In genomic region chr19:53529705-53530562, GRCm38 (mm10) we compare ENCODE assay signal across 7 mouse cellular contexts. TPM values are rescaled to one million over a fixed set of nuclear protein-coding genes. Genes with fewer than 3 reads are reported as not detected.
DNase-seq lines count a peak whose midpoint lies in the region; ATAC-seq and TF ChIP-seq lines count a peak whose summit lies in the region.

No protein-coding gene starts in this region.

- peak overlapping the region; percentile 81 to 88 for H3K4me3 ChIP-seq in ES-E14 (ENCODE audit: insufficient read depth in 1 of 2, low read depth in 1 of 2, low read length in 2 of 2, poor library complexity in 1 of 2, severe bottlenecking in 1 of 2)
- peak overlapping the region; percentile 56 for H3K4me3 ChIP-seq in forebrain, embryonic 14.5 days (ENCODE audit: low read depth, low read length)
- peak overlapping the region; percentile 67 for H3K4me3 ChIP-seq in lung, postnatal 0 days (ENCODE audit: low read depth, low read length)

- peak overlapping the region; percentile 78 for H3K4me2 ChIP-seq in forebrain, embryonic 14.5 days (ENCODE audit: low read length)
- H3K4me2 ChIP-seq in lung, postnatal 0 days (replicated peaks; ENCODE audit: low read depth, low read length): peak overlapping the region; percentile 85

- TF ChIP-seq CTCF in lung, postnatal 0 days (IDR thresholded peaks at IDR 0.05): no peak

- no peak for DNase-seq in ES-E14 (ENCODE audit: low read depth, low spot score)
- peak; percentile 70 for DNase-seq in adrenal gland, postnatal 14 days
- no peak for DNase-seq in forebrain, embryonic 14.5 days (ENCODE audit: low spot score)
- peak; percentile 37 for DNase-seq in kidney, adult 11 months
- peak; percentile 62 for DNase-seq in lung, postnatal 0 days (ENCODE audit: low spot score)
- DNase-seq in retina, postnatal 1 day: peak; percentile 60
- no peak for DNase-seq in left cerebral cortex, postnatal 36 days (ENCODE audit: low spot score in 2 of 2)

- WGBS in forebrain, embryonic 14.5 days: 3% methylated on average over 31 of the region's 31 CpGs
- 9% methylated on average over 31 of the region's 31 CpGs for WGBS in lung, postnatal 0 days

- in situ Hi-C loops in ES-E14 (cut with MboI; ENCODE audit: low sequenced_read_pairs in 2 of 2, unreplicated experiment in 2 of 2): no loop called here

- peaks cover 26% of the 10 kb centered on the region for H3K27me3 ChIP-seq in forebrain, embryonic 14.5 days (replicated peaks; ENCODE audit: control insufficient read depth, insufficient read depth, low read length)
- H3K27me3 ChIP-seq in lung, postnatal 0 days (replicated peaks; ENCODE audit: insufficient read depth, low read length): 0 out of 2 replicates have a peak, but pooled peaks cover 3% of the 10 kb centered on the region

- H3K9ac ChIP-seq in ES-E14 (ENCODE audit: insufficient read depth, low read depth, low read length, poor library complexity, severe bottlenecking): peak overlapping the region; percentile 77
- peak overlapping the region; percentile 69 for H3K9ac ChIP-seq in forebrain, embryonic 14.5 days (ENCODE audit: low read length)
- H3K9ac ChIP-seq in lung, postnatal 0 days (replicated peaks; ENCODE audit: low read depth): peak overlapping the region; percentile 39

- H3K4me1 ChIP-seq in ES-E14 (ENCODE audit: control insufficient read depth in 2 of 2, insufficient read depth in 2 of 2, low read length in 2 of 2, poor library complexity in 1 of 2): peaks cover 1 to 10% of the 10 kb centered on the region in 2 experiments; a peak in 3 of 4 replicates
- peaks cover 10% of the 10 kb centered on the region; the same call in 1 of the 2 replicates for H3K4me1 ChIP-seq in forebrain, embryonic 14.5 days (ENCODE audit: control insufficient read depth, insufficient read depth, low read length)
- peaks cover 9% of the 10 kb centered on the region; the same call in 1 of the 2 replicates for H3K4me1 ChIP-seq in lung, postnatal 0 days (ENCODE audit: insufficient read depth, low read depth, low read length)

- no peaks in the 10 kb centered on the region; the same call in 1 of the 2 replicates for H3K36me3 ChIP-seq in ES-E14 (ENCODE audit: control insufficient read depth, insufficient read depth, low read length, poor library complexity, severe bottlenecking)
- no peaks in the 10 kb centered on the region for H3K36me3 ChIP-seq in forebrain, embryonic 14.5 days (ENCODE audit: control insufficient read depth, insufficient read depth, low read length)
- H3K36me3 ChIP-seq in lung, postnatal 0 days (ENCODE audit: insufficient read depth, low read length): no peaks in the 10 kb centered on the region

- H3K27ac ChIP-seq in ES-E14 (ENCODE audit: insufficient read depth, low read depth, low read length, poor library complexity, severe bottlenecking): no peak overlapping the region
- H3K27ac ChIP-seq in forebrain, embryonic 14.5 days (ENCODE audit: low read depth, low read length): no peak overlapping the region
- H3K27ac ChIP-seq in lung, postnatal 0 days (ENCODE audit: low read length): peak overlapping the region; percentile 74; the same call in 1 of the 2 replicates

- no peaks in the 10 kb centered on the region for H3K9me3 ChIP-seq in ES-E14 (ENCODE audit: control insufficient read depth, insufficient read depth, low read depth, low read length)
- no peaks in the 10 kb centered on the region for H3K9me3 ChIP-seq in forebrain, embryonic 14.5 days (replicated peaks; ENCODE audit: control insufficient read depth, low read length)
- H3K9me3 ChIP-seq in lung, postnatal 0 days (ENCODE audit: low read length): no peaks in the 10 kb centered on the region

- peak; percentile 0; the same call in 1 of the 2 replicates for ATAC-seq in forebrain, embryonic 14.5 days
- ATAC-seq in lung, postnatal 0 days: peak; percentile 8

- no peak for TF ChIP-seq EP300 in lung, postnatal 0 days (IDR thresholded peaks at IDR 0.05)

- intact Hi-C loops in left cerebral cortex, postnatal 36 days (cut with DNase I): loop anchor here (5.0 kb wide), 2 partner anchors 47 to 103 kb away; no protein-coding TSS in a partner anchor

TF ChIP-seq in ES-E14, 5 proteins besides CTCF, POLR2A, EP300 and RAD21:
- TF ChIP-seq CHD2 (IDR thresholded peaks at IDR 0.05; ENCODE audit: low read depth, low read length): no peak
- TF ChIP-seq MAFK (IDR thresholded peaks at IDR 0.05; ENCODE audit: insufficient read depth, low read depth, low read length): no peak
- no peak for TF ChIP-seq HCFC1 (IDR thresholded peaks at IDR 0.05; ENCODE audit: borderline replicate concordance, insufficient read depth, low read length)
- TF ChIP-seq ZNF384 (IDR thresholded peaks at IDR 0.05; ENCODE audit: low read depth, low read length): no peak
- no peak for TF ChIP-seq ZC3H11A (IDR thresholded peaks at IDR 0.05; ENCODE audit: borderline replicate concordance, low read depth, low read length)

RNA-seq across cellular contexts. Expression of gene Dusp5, which starts 1.0 kb away (rescaled TPM):
- total RNA-seq in ES-E14 (2012; rRNA removed): 12.7 and 24.1 TPM in 2 replicates
- 8.5 and 11.8 TPM in 2 replicates for total RNA-seq in adrenal gland, postnatal 14 days (2021)
- polyA plus RNA-seq in forebrain, embryonic 14.5 days (2014; fragmentation: Nextera tagmentation; extraction: Ambion mirVana): 2.1 and 2.2 TPM in 2 replicates
- polyA plus RNA-seq in lung, postnatal 0 days (2015; fragmentation: Nextera tagmentation; extraction: Ambion mirVana): 10.6 and 10.9 TPM in 2 replicates
- 10 to 100 TPM in 1 of 2 experiments, 1 to 10 TPM in 1; 7.7 to 13.0 TPM for total RNA-seq in left cerebral cortex, postnatal 36 days (2021)

RNA-seq across cellular contexts. Expression of gene Nutf2-ps1, which starts 58.9 kb away (rescaled TPM):
- total RNA-seq in ES-E14 (2012; rRNA removed): 38.3 and 48.2 TPM in 2 replicates
- 80.2 and 97.3 TPM in 2 replicates for total RNA-seq in adrenal gland, postnatal 14 days (2021)
- 276 and 308 TPM in 2 replicates for polyA plus RNA-seq in forebrain, embryonic 14.5 days (2014; fragmentation: Nextera tagmentation; extraction: Ambion mirVana)
- 121 and 134 TPM in 2 replicates for polyA plus RNA-seq in lung, postnatal 0 days (2015; fragmentation: Nextera tagmentation; extraction: Ambion mirVana)
- 10 to 100 TPM; 38.8 to 46.6 TPM for total RNA-seq in left cerebral cortex, postnatal 36 days (2021)

Comparison
In these comparisons a context has a peak if more than half of its experiments do, and no peak if none do; other contexts are left out.
1. DNase-seq: peak in adrenal gland, postnatal 14 days (single experiment), kidney, adult 11 months (single experiment), lung, postnatal 0 days (single experiment) and retina, postnatal 1 day (single experiment); none in ES-E14 (single experiment), forebrain, embryonic 14.5 days (single experiment) and left cerebral cortex, postnatal 36 days (0 of 2).
2. Peak in every context shown above with its lines, with median percentiles within 50 percentile points of each other: H3K4me3 ChIP-seq and H3K9ac ChIP-seq.